Mouse (Mus musculus): ENCODE measurements around the gene Ctnnd1.

DNA sequence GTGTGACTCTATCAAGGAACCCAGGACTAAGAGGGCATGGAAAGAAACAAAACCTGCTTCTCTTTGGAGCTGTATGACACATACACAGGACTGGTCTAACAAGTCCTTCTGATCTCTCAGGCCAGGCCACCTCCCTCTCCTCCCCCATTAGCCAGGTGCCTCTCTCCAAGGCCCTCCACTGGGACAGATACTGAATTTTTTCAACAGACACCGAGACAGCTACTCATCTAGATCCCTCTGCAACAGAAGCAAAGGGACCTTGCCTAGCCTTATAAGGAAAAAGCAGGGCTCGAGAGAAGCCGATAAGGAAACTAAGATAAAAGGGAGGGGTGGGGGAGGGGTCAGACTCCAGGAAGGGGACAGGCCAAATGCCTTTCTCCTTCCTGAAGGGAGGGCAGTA, 17.6 kb downstream of the Ctnnd1 start:
- no peak for TF ChIP-seq CTCF (IDR thresholded peaks at IDR 0.05; ENCODE audit: low read depth)
- no peak for TF ChIP-seq EP300 (optimal IDR thresholded peaks at IDR 0.05)
